Mouse (Mus musculus): ENCODE results near the gene Atg13. TPM values are rescaled to one million over a fixed set of nuclear protein-coding genes. Genes with fewer than 3 reads are reported as not detected.

Atg13 gene
- polyA plus RNA-seq, 2 experiments from 2014 or later = 28.7 to 34.9 TPM

GRCm38 (mm10) chr2:91645811-91646210, 64.6 kb downstream of the Atg13 start:
- no peak for ATAC-seq

DNA sequence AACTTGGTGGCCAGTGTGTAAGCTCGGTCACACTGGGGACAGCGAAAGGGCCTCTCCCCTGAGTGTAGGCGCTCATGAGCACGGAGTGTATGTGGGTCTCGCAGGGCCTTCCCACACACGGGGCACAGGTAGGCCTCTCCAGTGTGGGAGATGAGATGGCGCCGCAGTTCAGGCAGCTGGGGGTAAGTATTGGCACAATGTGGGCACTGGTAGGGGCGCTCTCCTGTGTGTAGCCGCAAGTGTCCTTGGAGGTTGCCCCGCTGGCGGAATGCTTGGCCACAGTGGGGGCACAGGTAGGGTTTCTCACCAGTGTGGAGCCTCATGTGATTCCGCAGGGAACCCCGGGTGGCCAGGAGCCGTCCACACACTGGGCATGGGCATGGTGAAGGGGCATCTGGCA, 65.0 kb downstream of the Atg13 start:
- ATAC-seq = no peak

DNA sequence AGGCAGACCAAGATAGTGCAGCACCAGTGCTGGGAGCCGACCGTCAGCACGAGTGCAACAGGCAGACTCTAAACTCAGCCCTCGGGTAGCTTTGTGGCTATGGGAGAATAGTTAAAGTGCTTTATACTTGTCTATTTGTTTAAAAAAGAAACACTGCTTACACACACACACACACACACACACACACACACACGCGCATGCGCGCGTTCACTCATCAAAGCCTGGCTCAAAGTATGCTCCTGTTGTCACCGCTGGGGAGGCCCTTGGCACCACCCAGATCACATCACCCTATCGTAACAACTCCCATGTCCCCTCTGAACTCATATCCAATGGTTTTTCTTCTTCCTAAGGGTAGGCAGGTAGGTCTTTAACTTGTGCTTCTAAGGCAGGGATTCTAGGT, 66.4 kb downstream of the Atg13 start:
- ATAC-seq = no peak

DNA sequence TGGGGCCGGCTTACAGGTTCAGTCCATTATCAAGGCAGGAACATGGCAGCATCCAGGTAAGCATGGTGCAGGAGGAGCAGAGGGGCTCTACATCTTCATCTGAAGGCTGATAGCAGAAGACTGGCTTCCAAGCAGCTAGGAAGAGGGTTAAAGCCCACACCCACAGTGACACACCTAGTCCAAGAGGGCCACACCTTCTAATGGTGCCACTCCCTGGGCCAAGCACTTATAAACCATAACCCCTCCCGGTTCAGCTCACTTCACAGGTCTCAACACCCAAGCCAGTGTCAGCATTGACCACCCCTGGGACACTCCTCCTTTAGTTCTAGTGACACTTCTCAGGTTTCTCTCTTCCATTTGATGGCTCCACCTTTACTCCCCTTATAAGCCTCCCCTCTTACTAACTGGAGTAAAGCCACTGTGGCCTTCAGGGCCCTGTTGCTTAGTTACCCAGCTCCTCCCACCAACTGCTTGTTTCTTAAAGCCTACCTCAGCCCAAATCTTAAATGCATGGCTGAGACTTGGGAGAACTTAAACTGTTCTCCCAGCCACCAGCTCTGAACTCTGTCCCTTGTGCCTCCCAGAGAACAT, 67.5 kb downstream of the Atg13 start:
- ATAC-seq = no peak

- no peak for ATAC-seq
Measured at GRCm38 (mm10) chr2:91638931-91639330, 71.4 kb downstream of the Atg13 start.

DNA sequence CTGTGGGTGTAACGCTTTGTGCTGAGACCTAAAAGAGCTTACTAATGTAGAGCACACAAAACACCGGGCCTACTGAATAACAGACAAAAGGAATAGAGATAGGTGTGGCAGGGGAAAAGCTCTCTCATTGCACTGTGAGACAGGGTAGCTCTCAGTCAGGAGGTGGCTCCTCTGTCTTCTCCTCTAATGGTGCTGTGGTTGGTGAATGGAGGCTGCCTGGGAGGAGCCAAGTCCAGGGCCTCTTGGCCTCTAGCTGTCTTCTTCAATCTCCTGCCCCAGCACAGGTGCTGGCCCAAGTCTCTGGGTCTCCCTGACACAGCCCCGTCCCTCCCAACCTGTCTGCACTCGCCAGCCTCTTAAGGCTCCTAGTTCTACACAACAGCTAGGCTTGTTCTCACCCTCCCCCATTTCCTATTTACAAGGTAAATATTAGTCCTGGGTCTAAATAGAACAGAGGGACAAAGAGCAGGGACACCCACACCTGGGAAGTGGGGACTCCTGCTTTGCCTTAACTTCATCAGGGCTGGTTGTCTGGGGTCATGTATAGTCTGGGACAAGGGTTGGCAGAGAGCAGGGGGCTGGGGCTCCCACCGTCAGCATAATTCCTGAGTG, 73.5 kb downstream of the Atg13 start:
- no peak for ATAC-seq

GRCm38 (mm10) chr2:91636229-91636628, 74.1 kb downstream of the Atg13 start, which contains the start of gene F2:
TSS of gene F2 (minus strand) at chr2:91636414.
- ATAC-seq = no peak

DNA sequence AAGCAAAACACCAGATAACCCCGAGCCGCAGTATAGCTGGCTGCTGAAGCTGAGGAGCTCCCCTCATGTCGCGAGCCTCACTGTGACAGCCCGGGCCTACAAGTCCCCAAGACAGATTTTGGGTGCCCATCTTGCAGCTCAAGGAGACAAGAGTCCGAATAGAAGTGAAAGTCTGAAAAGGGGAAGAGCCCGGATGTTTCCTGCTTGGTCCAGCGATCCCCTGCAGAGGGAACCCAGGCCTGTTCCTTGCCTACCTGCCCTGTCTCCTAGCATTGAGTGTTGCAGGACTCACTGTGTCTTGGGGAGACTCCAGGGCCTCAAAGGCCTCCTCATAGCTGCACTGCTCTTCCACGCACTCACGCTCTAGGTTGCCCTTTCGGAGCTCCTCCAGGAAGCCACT, 74.9 kb downstream of the Atg13 start:
- ATAC-seq = no peak

DNA sequence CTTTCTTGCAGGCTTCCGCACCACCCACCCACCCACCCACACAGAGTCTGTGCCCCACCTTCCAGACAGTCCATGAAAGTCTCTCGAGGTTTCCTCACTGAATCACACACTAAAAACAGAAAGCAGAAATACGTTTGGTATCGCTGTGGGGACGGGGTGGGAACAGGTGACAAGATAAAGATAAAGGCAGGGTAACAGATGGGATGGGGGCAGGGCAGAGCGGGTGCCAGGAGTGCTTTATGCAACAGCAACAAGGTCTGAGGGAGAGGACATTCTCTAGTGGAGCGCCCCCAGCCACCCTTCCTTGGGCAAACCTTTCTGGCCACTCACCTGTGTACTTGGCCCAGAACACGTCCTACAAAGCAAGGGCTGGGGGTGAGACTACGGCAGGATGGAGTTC, 75.5 kb downstream of the Atg13 start:
- no peak for ATAC-seq

DNA sequence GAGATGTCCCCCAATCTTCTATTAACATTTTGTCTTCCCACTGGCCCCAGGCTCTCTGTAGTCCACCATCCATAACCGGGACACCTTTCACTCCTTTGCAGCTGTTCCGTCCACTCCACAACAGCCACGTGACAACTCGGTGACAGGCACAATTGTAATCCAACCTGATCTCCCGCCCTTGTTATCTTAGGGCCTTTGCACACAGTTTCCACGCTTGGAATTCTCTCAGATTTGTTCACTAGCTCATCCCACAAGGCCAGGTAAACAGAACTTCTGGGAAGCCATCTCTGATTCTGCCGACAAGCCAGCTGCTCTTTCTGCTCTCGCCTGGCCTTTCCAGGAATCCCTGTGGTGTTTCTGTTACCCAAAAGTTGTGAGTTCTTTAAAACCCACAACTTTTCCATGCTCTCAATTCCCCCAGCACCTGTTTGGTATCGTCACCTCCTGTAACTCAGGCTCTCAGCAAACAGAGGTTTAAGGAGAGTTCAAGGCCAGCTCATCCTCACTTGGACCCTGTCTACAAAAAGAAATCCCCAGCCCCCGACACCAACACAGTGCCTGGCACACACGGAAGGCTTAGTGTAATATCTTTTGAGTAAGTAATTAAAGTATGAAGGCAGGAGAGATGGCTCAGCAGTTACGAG, 76.9 kb downstream of the Atg13 start:
- no peak for ATAC-seq

DNA sequence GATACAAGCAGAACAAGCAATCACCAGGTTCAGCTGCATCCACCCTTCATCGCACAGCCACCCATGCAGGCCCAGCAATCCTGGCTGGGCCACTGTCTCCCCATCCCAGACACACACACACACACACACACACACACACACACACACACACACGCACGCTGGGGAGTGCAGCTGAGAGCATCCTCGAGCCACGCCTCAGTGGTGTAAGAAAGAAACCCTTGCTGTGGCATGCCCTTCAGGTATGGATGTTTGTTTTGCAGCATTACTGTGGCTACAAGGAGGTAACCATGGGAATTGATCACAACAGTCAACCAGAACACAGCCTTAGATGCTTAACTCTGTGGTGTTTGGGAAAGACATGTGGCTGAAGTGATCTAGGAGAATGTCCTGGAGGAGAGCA, 78.1 kb downstream of the Atg13 start:
- ATAC-seq = no peak

- ATAC-seq = no peak
Measured at GRCm38 (mm10) chr2:91631826-91632225, 78.5 kb downstream of the Atg13 start.

- no peak for ATAC-seq
Measured at GRCm38 (mm10) chr2:91630384-91630783, 80.0 kb downstream of the Atg13 start.

DNA sequence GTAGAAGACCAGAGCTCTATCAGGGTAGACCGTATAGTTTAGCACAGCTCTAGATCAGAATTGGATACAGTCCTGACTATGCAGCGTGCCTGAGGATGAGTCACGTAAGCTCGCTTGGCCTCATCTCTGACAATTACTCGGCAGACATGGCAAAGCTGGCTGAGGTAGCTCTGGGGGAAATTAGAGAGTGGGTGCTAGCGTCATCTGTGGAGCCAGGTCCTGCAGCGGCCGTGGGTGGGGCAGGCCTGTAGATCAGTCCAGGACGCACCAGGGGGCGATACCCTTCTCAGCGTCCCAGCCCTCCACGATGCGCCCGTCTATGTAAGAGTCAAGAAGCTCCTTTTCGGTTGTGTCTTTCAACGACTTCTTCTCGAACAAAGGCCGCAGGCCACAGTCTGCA, 80.7 kb downstream of the Atg13 start:
- no peak for ATAC-seq

- ATAC-seq = no peak
Measured at GRCm38 (mm10) chr2:91628171-91628570, 82.2 kb downstream of the Atg13 start.

GRCm38 (mm10) chr2:91627486-91627885, 82.9 kb downstream of the Atg13 start:
- ATAC-seq = no peak

Other genes starting within 250 kb of the Atg13 start
- 10 to 100 TPM; 44.5 to 62.8 TPM for gene Ckap5, start 183.8 kb downstream of the Atg13 start, polyA plus RNA-seq (2017; shearing (Covaris generic))
- gene F2, start 74.2 kb downstream of the Atg13 start, polyA plus RNA-seq (2017; shearing (Covaris generic)) = under 1 TPM; 0.23 to 0.38 TPM
- gene Zfp408, start 60.8 kb downstream of the Atg13 start, polyA plus RNA-seq (2017; shearing (Covaris generic)) = 10 to 100 TPM; 10.8 to 22.1 TPM
- 100 to 1,000 TPM; 160 to 256 TPM for gene Arhgap1, start 60.7 kb downstream of the Atg13 start, polyA plus RNA-seq (2017; shearing (Covaris generic))
- gene Harbi1, start 276 bp upstream of the Atg13 start, polyA plus RNA-seq (2017; shearing (Covaris generic)) = 10 to 100 TPM; 16.2 to 21.4 TPM
- gene Ambra1, start 19.6 kb upstream of the Atg13 start, polyA plus RNA-seq (2017; shearing (Covaris generic)) = 10 to 100 TPM; 31.0 to 58.3 TPM
- gene Chrm4, start 216.7 kb upstream of the Atg13 start, polyA plus RNA-seq (2017; shearing (Covaris generic)) = under 1 TPM in 1 of 2 experiments, not detected in 1; 0.30 TPM
- gene Mdk, start 221.7 kb upstream of the Atg13 start, polyA plus RNA-seq (2017; shearing (Covaris generic)) = 1 to 10 TPM; 1.9 to 3.1 TPM
- gene Gm9821, start 235.1 kb upstream of the Atg13 start, polyA plus RNA-seq (2017; shearing (Covaris generic)) = under 1 TPM; 0.82 to 0.86 TPM